Mouse (Mus musculus): ENCODE measurements at regions not wholly inside any gene's neighbourhood (a gene's known extent, or its start where the extent isn't known, plus 50 kb on each side); places are given as distances from the start of the nearest gene placed in this dataset.
"Not testable (repeated sequence)": the region's sequence is repeated elsewhere in the genome, so short reads cannot be mapped to it uniquely, and the experiment has no call there.

DNA sequence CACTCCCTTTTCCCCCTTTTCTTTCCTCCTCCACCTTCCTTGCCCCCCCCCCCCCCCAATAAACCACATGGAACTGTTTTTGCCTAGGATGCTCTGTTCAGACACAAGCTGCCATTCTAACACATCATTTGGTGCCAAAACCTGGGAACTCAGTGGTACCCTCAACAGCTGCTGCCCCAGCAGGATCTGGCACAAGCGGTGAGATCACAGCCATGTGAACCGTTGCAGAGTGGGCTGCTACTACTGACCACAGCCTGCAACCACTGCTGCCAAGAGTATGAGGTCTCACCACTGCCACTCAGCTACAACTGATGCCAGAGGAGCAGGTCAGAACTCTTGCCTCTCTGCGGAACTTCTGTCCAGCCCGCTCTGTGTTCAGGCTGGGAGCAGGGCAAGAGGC is 206.2 kb downstream of the Pcsk1 start:
- in situ Hi-C loops (cut with MboI, MseI) = no loop called here

DNA sequence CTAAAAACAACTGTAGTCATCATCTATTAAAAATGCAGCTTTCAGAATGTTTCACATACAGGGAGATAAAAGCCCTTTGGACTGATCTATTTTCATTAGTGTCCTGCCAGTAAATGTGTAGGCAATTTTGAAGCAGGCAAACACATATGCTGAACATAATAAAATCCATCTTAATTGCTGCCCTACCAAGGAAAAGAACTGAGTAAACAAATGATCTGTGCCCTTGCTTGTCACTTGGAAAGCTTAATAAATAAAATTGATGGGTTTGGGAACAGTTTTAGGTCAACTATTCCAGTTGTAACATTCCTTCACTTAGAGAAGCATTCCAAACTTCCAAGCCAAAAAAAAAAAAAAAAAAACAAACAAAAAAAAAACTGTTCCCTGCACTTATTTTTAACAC is 230.2 kb downstream of the Pcsk1 start:
- in situ Hi-C loops (cut with MboI, MseI) = no loop called here

DNA sequence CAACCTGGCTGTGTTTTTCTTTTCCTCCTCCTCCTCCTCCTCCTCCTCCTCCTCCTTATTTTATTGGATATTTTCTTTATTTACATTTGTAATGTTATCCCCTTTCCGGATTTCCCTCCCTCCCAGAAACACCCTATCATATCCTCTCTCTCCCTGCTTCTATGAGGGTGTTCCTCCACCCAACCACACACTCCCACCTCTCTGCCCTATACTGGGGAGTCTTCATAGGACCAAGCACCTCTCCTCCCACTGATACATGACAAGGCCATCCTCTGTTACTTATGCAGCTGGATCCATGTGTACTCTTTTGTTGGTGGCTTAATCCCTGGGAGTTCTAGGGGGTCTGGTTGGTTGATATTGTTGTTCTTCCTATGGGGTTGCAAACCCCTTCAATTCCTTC is 230.6 kb downstream of the Pcsk1 start:
- in situ Hi-C loops (cut with MboI, MseI) = no loop called here

DNA sequence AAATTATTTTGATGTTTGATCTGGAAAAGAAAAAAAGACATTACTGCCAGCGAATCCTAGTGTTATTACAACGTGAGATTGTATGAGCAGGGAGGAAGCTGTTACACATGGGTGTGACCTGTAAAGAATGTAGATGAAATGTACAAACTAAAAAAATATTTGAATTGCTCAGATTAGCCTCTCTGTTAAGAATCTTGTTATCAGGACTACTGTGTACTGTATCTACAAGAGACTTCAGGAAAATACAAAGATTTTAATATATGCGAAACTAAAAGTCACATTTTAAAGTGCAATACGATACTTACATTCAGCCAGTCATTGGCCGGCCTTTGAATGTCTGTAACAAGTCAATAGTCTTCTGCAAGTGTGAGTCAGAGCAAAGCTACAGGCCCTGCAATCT is 247.4 kb downstream of the Pcsk1 start:
- in situ Hi-C loops (cut with MboI, MseI) = no loop called here

DNA sequence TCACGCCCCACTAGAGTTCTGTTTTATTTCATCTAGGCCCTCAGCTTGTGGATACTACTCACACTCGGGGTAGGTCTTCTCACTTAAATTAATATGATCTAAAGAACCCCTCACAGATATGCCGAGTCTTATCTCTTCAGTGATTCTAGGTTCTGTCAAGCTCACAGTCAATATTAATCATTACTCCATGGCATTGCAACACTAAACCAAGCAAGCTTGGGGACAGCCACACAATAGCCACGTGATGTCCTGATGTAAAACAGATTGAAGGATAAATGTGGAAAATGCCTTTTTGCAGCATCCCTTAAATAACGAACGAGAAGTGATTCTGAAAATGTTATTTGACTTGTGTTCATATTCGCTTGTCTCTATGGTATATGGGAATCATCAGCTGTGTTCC is 253.8 kb downstream of the Pcsk1 start:
- in situ Hi-C loops (cut with MboI, MseI) = no loop called here

- in situ Hi-C loops (cut with MboI, MseI) = loop anchor here in 1 of 2 experiments (5.0 kb wide), 1 partner anchor 75 kb away; no protein-coding TSS in a partner anchor
Observed at GRCm38 (mm10) chr13:75366723-75367426, 277.2 kb downstream of the Pcsk1 start.

DNA sequence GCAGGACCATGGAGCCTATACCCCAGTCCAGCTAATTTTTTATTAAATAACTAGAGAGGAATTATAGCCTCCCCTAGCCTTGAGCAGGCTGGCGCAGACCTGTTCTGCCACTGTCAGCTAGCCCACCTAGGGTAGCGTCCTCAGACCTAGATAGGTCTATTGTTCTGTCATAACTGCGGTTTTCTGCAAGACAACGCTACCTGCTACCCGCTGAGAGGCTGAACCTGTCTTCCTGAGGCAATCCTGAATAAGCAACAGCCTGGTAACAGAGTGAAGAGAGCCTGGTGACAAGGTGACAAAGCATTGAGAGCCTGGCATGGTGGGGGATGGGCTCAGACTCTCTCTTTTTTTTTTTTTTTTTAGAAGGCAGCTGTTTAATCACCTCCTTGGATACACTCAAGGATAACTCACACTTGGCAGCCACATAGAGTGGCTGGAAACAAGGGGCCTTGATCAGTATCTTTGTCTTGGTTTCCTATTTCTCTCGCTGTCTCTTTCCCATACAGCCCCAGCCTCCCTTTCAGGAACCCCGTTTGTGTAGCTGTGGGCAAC is 278.7 kb downstream of the Pcsk1 start:
- in situ Hi-C loops (cut with MboI, MseI) = loop anchor here in 1 of 2 experiments (5.0 kb wide), 1 partner anchor 76 kb away; no protein-coding TSS in a partner anchor

DNA sequence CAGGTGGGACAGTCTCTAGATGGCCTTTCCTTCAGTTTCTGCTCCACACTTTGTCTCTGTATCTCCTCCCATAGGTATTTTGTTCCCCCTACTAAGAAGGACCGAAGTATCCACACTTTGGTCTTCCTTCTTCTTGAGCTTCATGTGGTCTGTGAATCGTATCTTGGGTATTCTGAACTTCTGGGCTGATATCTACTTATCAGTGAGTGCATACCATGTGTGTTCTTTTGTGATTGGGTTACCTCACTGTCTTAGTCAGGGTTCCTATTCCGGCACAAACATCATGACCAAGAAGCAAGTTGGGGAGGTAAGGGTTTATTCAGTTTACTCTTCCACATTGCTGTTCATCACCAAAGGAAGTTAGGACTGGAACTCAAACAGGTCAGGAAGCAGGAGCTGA is 287.5 kb downstream of the Pcsk1 start:
- in situ Hi-C loops (cut with MboI, MseI) = not testable (repeated sequence)

DNA sequence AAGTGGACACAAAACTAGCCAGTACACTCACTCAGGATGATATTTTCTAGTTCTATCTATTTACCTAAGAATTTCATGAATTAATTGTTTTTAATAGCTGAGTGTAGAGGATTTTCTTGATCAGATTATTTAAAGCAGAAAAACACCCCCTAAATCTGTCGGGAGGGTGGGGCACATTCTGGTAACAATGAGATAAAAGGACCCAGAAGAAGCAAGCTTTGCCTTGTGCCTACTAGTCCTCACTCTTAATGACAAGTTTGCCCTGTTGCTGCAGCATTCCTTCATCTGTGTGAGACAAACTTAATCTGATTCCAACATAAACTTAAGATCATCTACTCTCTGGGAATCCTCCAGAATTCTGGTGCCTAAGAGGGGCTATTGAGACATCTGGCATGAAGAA is 288.1 kb downstream of the Pcsk1 start:
- in situ Hi-C loops (cut with MboI, MseI) = no loop called here

GRCm38 (mm10) chr13:75384631-75385340 is 295.2 kb downstream of the Pcsk1 start:
- in situ Hi-C loops (cut with MboI, MseI) = no loop called here

GRCm38 (mm10) chr13:75389211-75389610 is 299.6 kb downstream of the Pcsk1 start:
- in situ Hi-C loops (cut with MboI, MseI) = no loop called here

- in situ Hi-C loops (cut with MboI, MseI) = no loop called here
Observed at GRCm38 (mm10) chr13:75390177-75390576, 300.6 kb downstream of the Pcsk1 start.

GRCm38 (mm10) chr13:75399846-75400245 is 306.7 kb upstream of the Ell2 start:
- in situ Hi-C loops (cut with MboI, MseI) = not testable (repeated sequence)

DNA sequence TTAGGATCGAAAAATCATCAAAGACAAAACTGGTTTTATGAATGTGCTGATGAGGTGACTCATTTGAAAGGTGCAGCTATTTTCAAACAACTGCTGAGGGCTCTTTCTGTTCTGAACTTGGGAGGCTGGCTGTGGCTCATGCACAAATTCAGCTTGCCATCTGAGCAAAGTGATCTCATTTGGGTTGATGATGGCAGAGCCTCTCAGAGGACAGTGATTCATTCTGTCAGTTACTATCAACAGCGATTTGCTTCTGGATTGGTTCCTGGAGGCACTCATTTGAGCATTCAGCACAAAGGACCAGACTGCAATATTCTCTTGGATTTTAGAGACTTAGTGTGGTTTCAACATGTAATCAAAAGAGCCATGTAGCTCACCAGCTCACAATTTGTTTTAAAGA is 285.8 kb upstream of the Ell2 start:
- in situ Hi-C loops (cut with MboI, MseI) = no loop called here

DNA sequence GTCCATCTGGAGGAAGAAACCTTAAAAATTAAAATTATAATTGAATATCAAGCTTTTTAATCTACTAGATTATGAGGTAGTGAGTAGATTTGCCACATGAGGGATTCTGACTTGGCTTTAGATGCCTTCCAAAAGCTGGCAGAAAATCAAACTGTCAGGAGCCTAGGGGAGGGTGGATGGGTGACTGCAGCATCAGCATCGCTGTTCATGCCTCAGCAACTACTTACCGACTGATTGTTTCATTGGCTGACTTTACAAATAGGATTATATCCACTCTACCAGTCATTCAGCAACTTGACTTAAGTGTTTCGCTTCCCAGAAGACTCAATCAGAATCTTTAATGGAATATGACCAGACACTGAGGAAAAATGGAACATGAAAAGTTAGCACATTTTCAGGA is 279.6 kb upstream of the Ell2 start:
- in situ Hi-C loops (cut with MboI, MseI) = no loop called here

GRCm38 (mm10) chr13:75439170-75439569 is 267.4 kb upstream of the Ell2 start:
- in situ Hi-C loops (cut with MboI, MseI) = no loop called here

- in situ Hi-C loops (cut with MboI, MseI) = no loop called here
Observed at GRCm38 (mm10) chr13:75440051-75440450, 266.5 kb upstream of the Ell2 start.

- in situ Hi-C loops (cut with MboI, MseI) = no loop called here
Observed at GRCm38 (mm10) chr13:75460335-75460878, 246.2 kb upstream of the Ell2 start.

DNA sequence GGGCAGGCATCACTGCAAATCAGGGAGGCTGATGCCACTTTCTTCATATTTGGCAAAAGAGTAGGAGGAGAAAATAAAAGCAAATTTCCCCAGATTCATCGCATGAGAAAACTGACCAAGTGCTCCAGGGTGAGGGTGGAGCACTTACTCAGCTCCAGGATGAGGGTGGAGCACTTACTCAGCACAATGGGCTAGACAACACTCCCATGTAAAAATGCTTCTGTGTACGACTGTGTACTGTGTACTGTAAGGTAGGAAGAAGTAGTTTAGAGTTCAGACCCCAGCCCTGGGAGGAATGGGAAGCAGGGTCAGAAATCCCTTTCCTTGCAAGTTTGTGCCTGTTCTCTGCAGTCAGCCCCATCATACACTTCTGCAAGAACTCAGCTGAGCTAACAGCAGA is 245.3 kb upstream of the Ell2 start:
- in situ Hi-C loops (cut with MboI, MseI) = no loop called here

- in situ Hi-C loops (cut with MboI, MseI) = no loop called here
Observed at GRCm38 (mm10) chr13:75467225-75467624, 239.3 kb upstream of the Ell2 start.

GRCm38 (mm10) chr13:75475828-75476597 is 230.5 kb upstream of the Ell2 start:
- in situ Hi-C loops (cut with MboI, MseI) = loop anchor here (10.0 kb wide), 2 partner anchors 421 to 1031 kb away; no protein-coding TSS in a partner anchor

Measured in T-helper 17 cell (primary cell).